Mouse (Mus musculus) lung, adult 2 months (tissue): ENCODE results near the gene Ubash3b.

Experiments used
- CTCF ChIP-seq: fragments of 200-500 bp; IDR thresholded peaks from 2 replicates; pipeline ENCODE4 v1.5.1; 2011; ENCODE audit warnings: mild to moderate bottlenecking, low read length, control low read depth; ENCODE audit not compliant: insufficient read depth
- POLR2A ChIP-seq: fragments of 200-500 bp; IDR thresholded peaks from 2 replicates; pipeline ENCODE4 v1.6.1; 2011; ENCODE audit warnings: low read depth, mild to moderate bottlenecking, control low read depth, low read length, borderline replicate concordance; ENCODE audit errors: extremely low read depth

- TF ChIP-seq CTCF: no peak
- TF ChIP-seq POLR2A: no peak
Measured at GRCm38 (mm10) chr9:41073196-41074009, 88.1 kb downstream of the Ubash3b start.
